Mouse (Mus musculus): ENCODE data around the gene Edc4. TPM values are rescaled to one million over a fixed set of nuclear protein-coding genes. Genes with fewer than 3 reads are reported as not detected.

Gene Edc4
- polyA plus RNA-seq, 1 experiment: 75.5 TPM

DNA sequence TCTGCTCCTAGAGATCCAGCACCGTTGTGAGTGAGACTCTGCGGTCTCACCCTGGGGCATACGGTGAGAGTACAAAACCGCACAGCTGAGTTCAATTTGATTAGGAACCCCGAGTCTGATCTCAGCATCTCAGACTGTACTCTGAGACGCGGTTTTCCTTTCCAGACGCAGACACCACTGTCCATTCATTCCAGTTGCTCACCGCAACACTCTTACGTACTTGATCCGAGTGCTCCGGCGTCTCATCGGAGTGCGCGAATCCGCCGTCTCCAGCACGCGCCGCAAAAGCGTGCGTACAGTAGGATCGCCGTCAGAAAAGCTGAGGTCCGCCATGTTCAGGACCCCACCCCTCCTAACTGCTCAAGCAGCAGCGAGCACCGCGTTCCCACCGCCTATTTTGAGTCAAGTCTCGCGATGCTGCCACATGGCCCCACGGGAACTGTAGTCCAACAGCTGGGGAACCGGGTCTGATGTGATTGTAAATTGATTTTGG is 29.0 kb upstream of the Edc4 start:
- H3K27ac ChIP-seq (ENCODE audit: insufficient read depth, low read length): no peak overlapping the region
- WGBS: under 1% methylated on average over 34 of the region's 34 CpGs

DNA sequence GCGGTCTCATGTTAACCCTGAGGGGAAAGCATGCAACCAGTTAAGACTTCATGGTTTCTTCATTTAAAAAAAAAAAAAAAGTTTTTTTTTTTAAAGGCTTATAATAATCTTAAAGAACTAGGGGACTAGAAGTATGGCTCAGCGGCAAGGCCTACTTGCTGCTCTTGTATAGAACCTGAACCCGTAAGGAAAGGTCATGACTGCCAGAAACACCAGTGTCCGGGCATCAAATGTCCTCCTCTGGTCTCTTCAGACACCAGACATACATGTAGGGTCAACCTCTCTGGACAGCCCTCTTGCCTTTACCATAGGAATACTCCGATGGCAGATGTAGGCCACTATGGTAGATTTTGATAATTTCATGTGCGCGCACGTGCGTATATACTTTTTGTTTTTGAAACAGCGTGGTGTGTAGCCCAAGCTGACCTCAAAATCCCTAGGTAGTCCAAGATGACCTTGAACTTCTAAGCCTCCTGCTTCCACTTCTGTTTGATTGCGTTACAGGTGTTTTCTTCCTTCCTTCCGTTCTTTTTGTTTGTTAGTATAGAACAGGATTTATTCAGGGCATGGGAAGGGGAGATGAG is 28.4 kb upstream of the Edc4 start:
- H3K4me1 ChIP-seq (ENCODE audit: control insufficient read depth, insufficient read depth, low read length): no peaks in the 10 kb centered on the region
- peak overlapping the region; percentile 69 for H3K4me3 ChIP-seq (replicated peaks; ENCODE audit: insufficient read depth, low read depth, low read length)
- TF ChIP-seq POLR2A (IDR thresholded peaks at IDR 0.05; ENCODE audit: borderline replicate concordance, insufficient read depth, low read length) (no peak), CTCF (IDR thresholded peaks at IDR 0.05; ENCODE audit: borderline replicate concordance, insufficient read depth, low read depth, low read length) (no peak)
- peak in 1 of 2 experiments; percentile 32 for DNase-seq
- H3K27ac ChIP-seq (ENCODE audit: insufficient read depth, low read length): no peak overlapping the region
- WGBS: 81% methylated on average over 12 of the region's 12 CpGs
- H3K27me3 ChIP-seq (ENCODE audit: control insufficient read depth, insufficient read depth, low read length): no peaks in the 10 kb centered on the region

More for the DNA sequence above, 29.0 kb upstream of the Edc4 start:
- Histone ChIP-seq H3K4me1 (ENCODE audit: control insufficient read depth, insufficient read depth, low read length) (no peaks in the 10 kb centered on the region), H3K27me3 (ENCODE audit: control insufficient read depth, insufficient read depth, low read length) (no peaks in the 10 kb centered on the region), H3K4me3 (replicated peaks; ENCODE audit: insufficient read depth, low read depth, low read length) (peak overlapping the region; percentile 69)
- TF ChIP-seq CTCF (IDR thresholded peaks at IDR 0.05; ENCODE audit: borderline replicate concordance, insufficient read depth, low read depth, low read length): no peak
- TF ChIP-seq POLR2A (IDR thresholded peaks at IDR 0.05; ENCODE audit: borderline replicate concordance, insufficient read depth, low read length): peak; percentile 79
- peak; percentile 84 for DNase-seq

- 88% methylated on average over 3 of the region's 3 CpGs for WGBS
- no peak within 1 kb of the TSS for H3K4me3 ChIP-seq (replicated peaks; ENCODE audit: insufficient read depth, low read depth, low read length)
- no peak within 1 kb of the TSS for H3K27ac ChIP-seq (ENCODE audit: insufficient read depth, low read length)
These were observed 27.5 kb upstream of the Edc4 start, which contains the start of gene Cenpt for GRCm38 (mm10) chr8:105853178-105853577. Gene Cenpt, minus strand, starts transcription at chr8:105853278.

GRCm38 (mm10) chr8:105854303-105854702 is 26.4 kb upstream of the Edc4 start:
- Histone ChIP-seq H3K4me3 (replicated peaks; ENCODE audit: insufficient read depth, low read depth, low read length) (no peak overlapping the region), H3K27me3 (ENCODE audit: control insufficient read depth, insufficient read depth, low read length) (no peaks in the 10 kb centered on the region), H3K27ac (ENCODE audit: insufficient read depth, low read length) (no peak overlapping the region), H3K4me1 (ENCODE audit: control insufficient read depth, insufficient read depth, low read length) (no peaks in the 10 kb centered on the region; the same call in 1 of the 2 replicates)
- WGBS: 32% methylated on average over 8 of the region's 8 CpGs
- DNase-seq: no peak
- TF ChIP-seq POLR2A (IDR thresholded peaks at IDR 0.05; ENCODE audit: borderline replicate concordance, insufficient read depth, low read length) (no peak), CTCF (IDR thresholded peaks at IDR 0.05; ENCODE audit: borderline replicate concordance, insufficient read depth, low read depth, low read length) (no peak)

More at GRCm38 (mm10) chr8:105853178-105853577, 27.5 kb upstream of the Edc4 start, which contains the start of gene Cenpt:
- TF ChIP-seq POLR2A (IDR thresholded peaks at IDR 0.05; ENCODE audit: borderline replicate concordance, insufficient read depth, low read length) (no peak), CTCF (IDR thresholded peaks at IDR 0.05; ENCODE audit: borderline replicate concordance, insufficient read depth, low read depth, low read length) (no peak)
- DNase-seq: no peak
- Histone ChIP-seq H3K27me3 (ENCODE audit: control insufficient read depth, insufficient read depth, low read length) (no peaks in the 10 kb centered on the region), H3K4me1 (ENCODE audit: control insufficient read depth, insufficient read depth, low read length) (no peaks in the 10 kb centered on the region; the same call in 1 of the 2 replicates)

- H3K27ac ChIP-seq (ENCODE audit: insufficient read depth, low read length): peak within 1 kb of the TSS; percentile 93
- no peaks in the 10 kb centered on the region for H3K27me3 ChIP-seq (ENCODE audit: control insufficient read depth, insufficient read depth, low read length)
- no peak for TF ChIP-seq POLR2A (IDR thresholded peaks at IDR 0.05; ENCODE audit: borderline replicate concordance, insufficient read depth, low read length)
- peak; percentile 83 for TF ChIP-seq CTCF (IDR thresholded peaks at IDR 0.05; ENCODE audit: borderline replicate concordance, insufficient read depth, low read depth, low read length)
- under 1% methylated on average over 43 of the region's 43 CpGs for WGBS
- peak; percentile 90 to 94 for DNase-seq
- peak within 1 kb of the TSS; percentile 99 for H3K4me3 ChIP-seq (replicated peaks; ENCODE audit: insufficient read depth, low read depth, low read length)
- no peaks in the 10 kb centered on the region; the same call in 1 of the 2 replicates for H3K4me1 ChIP-seq (ENCODE audit: control insufficient read depth, insufficient read depth, low read length)
These were observed 25.9 kb upstream of the Edc4 start, which contains the start of gene Thap11 for GRCm38 (mm10) chr8:105854715-105855216. Gene Thap11, plus strand, starts transcription at chr8:105855132.

- H3K4me3 ChIP-seq (replicated peaks; ENCODE audit: insufficient read depth, low read depth, low read length): peak overlapping the region; percentile 99
- TF ChIP-seq POLR2A (IDR thresholded peaks at IDR 0.05; ENCODE audit: borderline replicate concordance, insufficient read depth, low read length): no peak
- no peak for TF ChIP-seq CTCF (IDR thresholded peaks at IDR 0.05; ENCODE audit: borderline replicate concordance, insufficient read depth, low read depth, low read length)
- peak overlapping the region; percentile 49 for H3K27ac ChIP-seq (ENCODE audit: insufficient read depth, low read length)
- peak in 1 of 2 experiments; percentile 58 for DNase-seq
- H3K27me3 ChIP-seq (ENCODE audit: control insufficient read depth, insufficient read depth, low read length): no peaks in the 10 kb centered on the region
- H3K4me1 ChIP-seq (ENCODE audit: control insufficient read depth, insufficient read depth, low read length): no peaks in the 10 kb centered on the region; the same call in 1 of the 2 replicates
- under 1% methylated on average over 71 of the region's 71 CpGs for WGBS
These were observed 25.2 kb upstream of the Edc4 start for GRCm38 (mm10) chr8:105855248-105856167.

- WGBS: 5% methylated on average over 15 of the region's 15 CpGs
- H3K4me3 ChIP-seq (replicated peaks; ENCODE audit: insufficient read depth, low read depth, low read length): peak overlapping the region; percentile 99
- H3K27me3 ChIP-seq (ENCODE audit: control insufficient read depth, insufficient read depth, low read length): no peaks in the 10 kb centered on the region
- DNase-seq: peak in 1 of 2 experiments; percentile 50
- peak overlapping the region; percentile 49 for H3K27ac ChIP-seq (ENCODE audit: insufficient read depth, low read length)
- H3K4me1 ChIP-seq (ENCODE audit: control insufficient read depth, insufficient read depth, low read length): no peaks in the 10 kb centered on the region; the same call in 1 of the 2 replicates
- TF ChIP-seq POLR2A (IDR thresholded peaks at IDR 0.05; ENCODE audit: borderline replicate concordance, insufficient read depth, low read length) (no peak), CTCF (IDR thresholded peaks at IDR 0.05; ENCODE audit: borderline replicate concordance, insufficient read depth, low read depth, low read length) (no peak)
These were observed 24.4 kb upstream of the Edc4 start for GRCm38 (mm10) chr8:105856168-105856835.
